Mouse (Mus musculus) stomach, postnatal 0 days (tissue): Measurements from ENCODE around the gene P3h3. TPM values are rescaled to one million over a fixed set of nuclear protein-coding genes. Genes with fewer than 3 reads are reported as not detected.

ENCODE experiments used
- ATAC-seq: fragments of 200-750 bp; cut with Nextera tagmentation; 2 replicates; pipeline ENCODE4 v1.8.0; 2017; ENCODE audit not compliant: low FRiP score, low TSS enrichment
- DNase-seq: peaks from one replicate; pipeline ENCODE4 v3.0.0-alpha.2; 2016; ENCODE audit warnings: low spot score
- H3K27ac ChIP-seq: fragments of 300-500 bp; sonication (generic); replicated peaks from 2 replicates; pipeline ENCODE4 v1.5.1; 2014; ENCODE audit warnings: mild to moderate bottlenecking, control low read depth
- H3K27me3 ChIP-seq: fragments of 300-500 bp; sonication (generic); 2 replicates; pipeline ENCODE4 v1.6.1; 2014; ENCODE audit warnings: low read length; ENCODE audit not compliant: control insufficient read depth, insufficient read depth
- H3K36me3 ChIP-seq: fragments of 300-500 bp; sonication (generic); 2 replicates; pipeline ENCODE4 v1.6.1; 2014; ENCODE audit warnings: low read length, mixed read lengths; ENCODE audit not compliant: control insufficient read depth, insufficient read depth
- H3K4me1 ChIP-seq: fragments of 300-500 bp; sonication (generic); replicated peaks from 2 replicates; pipeline ENCODE4 v1.6.1; 2014; ENCODE audit warnings: antibody characterized with exemption; ENCODE audit not compliant: control insufficient read depth, insufficient read depth
- H3K4me2 ChIP-seq: fragments of 300-500 bp; sonication (generic); replicated peaks from 2 replicates; pipeline ENCODE4 v1.6.1; 2014; ENCODE audit warnings: low read depth, mild to moderate bottlenecking, control low read depth, moderate library complexity
- H3K4me3 ChIP-seq: fragments of 300-500 bp; sonication (generic); 2 replicates; pipeline ENCODE4 v1.5.1; 2014; ENCODE audit warnings: low read depth, low read length, control low read depth
- H3K9ac ChIP-seq: fragments of 300-500 bp; sonication (generic); 2 replicates; pipeline ENCODE4 v1.6.1; 2014; ENCODE audit warnings: mild to moderate bottlenecking, low read length, control low read depth, mixed read lengths
- H3K9me3 ChIP-seq: fragments of 300-500 bp; sonication (generic); 2 replicates; pipeline ENCODE4 v1.6.1; 2016; ENCODE audit warnings: low read length; ENCODE audit not compliant: control insufficient read depth
- EP300 ChIP-seq: optimal IDR thresholded peaks from 2 replicates; pipeline ENCODE3; 2016; ENCODE audit warnings: antibody characterized with exemption
- WGBS: fragments of 180-500 bp; shearing (Covaris S2); extraction: QIAGEN DNeasy Blood & Tissue Kit; methylation state at CpG from one replicate; pipeline ENCODE4 v1.1.7; 2014; 5-methylcytosine and 5-hydroxymethylcytosine counted together
- polyA plus RNA-seq: library from polyadenylated mRNA; unstranded; fragments of >200 nt; fragmentation: Nextera tagmentation; extraction: Ambion mirVana; gene quantifications from 2 replicates; pipeline ENCODE4 v1.2.1, GENCODE M21; 2015

Gene P3h3
- polyA plus RNA-seq, 1 experiment from 2014 or later, result 9.7 TPM

DNA sequence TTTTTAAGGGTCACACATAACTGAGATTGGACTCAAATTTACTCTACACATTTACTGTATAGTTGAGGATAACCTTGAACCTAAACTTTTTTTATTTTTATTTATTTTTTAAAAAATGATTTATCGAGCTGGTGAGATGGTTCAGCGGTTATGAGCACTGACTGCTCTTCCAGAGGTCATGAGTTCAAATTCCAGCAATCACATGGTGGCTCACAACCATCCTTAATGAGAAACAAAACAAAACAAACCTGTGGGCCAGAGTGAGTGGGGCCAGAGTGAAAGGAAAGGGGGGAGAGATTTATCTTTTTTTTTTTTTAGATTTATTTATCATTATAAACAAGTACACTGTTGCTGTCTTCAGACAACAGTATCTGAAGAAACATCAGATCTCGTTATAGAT, 65.6 kb downstream of the P3h3 start:
- Histone ChIP-seq H3K9ac (no peak overlapping the region), H3K4me1 (no peaks in the 10 kb centered on the region), H3K4me2 (no peak overlapping the region), H3K4me3 (no peak overlapping the region), H3K36me3 (no peaks in the 10 kb centered on the region), H3K27ac (no peak overlapping the region), H3K9me3 (no peaks in the 10 kb centered on the region), H3K27me3 (no peaks in the 10 kb centered on the region)
- ATAC-seq, result no peak
- no peak for TF ChIP-seq EP300
- 83% methylated on average over 3 of the region's 3 CpGs for WGBS
- DNase-seq, result no peak

Other genes starting within 250 kb of the P3h3 start
- 0.05 TPM in 1 of 2 replicates, not detected in the other for gene C1s2, start 221.7 kb downstream of the P3h3 start, polyA plus RNA-seq
- gene Lpcat3, start 194.7 kb downstream of the P3h3 start, polyA plus RNA-seq, result 78.8 and 79.6 TPM in 2 replicates
- gene Emg1, start 145.6 kb downstream of the P3h3 start, polyA plus RNA-seq, result 93.9 and 94.8 TPM in 2 replicates
- 230 and 237 TPM in 2 replicates for gene Phb2, start 145.4 kb downstream of the P3h3 start, polyA plus RNA-seq
- gene Ptpn6, start 119.0 kb downstream of the P3h3 start, polyA plus RNA-seq, result 13.1 and 15.8 TPM in 2 replicates
- 292 and 310 TPM in 2 replicates for gene Grcc10, start 116.4 kb downstream of the P3h3 start, polyA plus RNA-seq
- not detected in 2 replicates for gene Gm45234, start 101.7 kb downstream of the P3h3 start, polyA plus RNA-seq
- 6.6 and 6.9 TPM in 2 replicates for gene Atn1, start 101.2 kb downstream of the P3h3 start, polyA plus RNA-seq
- 4.3 and 5.1 TPM in 2 replicates for gene Eno2, start 88.1 kb downstream of the P3h3 start, polyA plus RNA-seq
- 0.19 and 0.28 TPM in 2 replicates for gene Lrrc23, start 78.0 kb downstream of the P3h3 start, polyA plus RNA-seq
- gene Spsb2, start 49.1 kb downstream of the P3h3 start, polyA plus RNA-seq, result 18.8 and 18.9 TPM in 2 replicates
- 463 and 465 TPM in 2 replicates for gene Tpi1, start 43.5 kb downstream of the P3h3 start, polyA plus RNA-seq
- 60.3 and 61.8 TPM in 2 replicates for gene Usp5, start 28.3 kb downstream of the P3h3 start, polyA plus RNA-seq
- gene Cdca3, start 28.2 kb downstream of the P3h3 start, polyA plus RNA-seq, result 43.3 and 52.8 TPM in 2 replicates
- 0.53 and 0.98 TPM in 2 replicates for gene Gnb3, start 17.5 kb downstream of the P3h3 start, polyA plus RNA-seq
- 0.45 and 0.87 TPM in 2 replicates for gene Gpr162, start 6.2 kb upstream of the P3h3 start, polyA plus RNA-seq
- gene Cd4, start 30.5 kb upstream of the P3h3 start, polyA plus RNA-seq, result 0.45 and 0.65 TPM in 2 replicates
- 0.93 and 1.4 TPM in 2 replicates for gene Lag3, start 54.0 kb upstream of the P3h3 start, polyA plus RNA-seq
- 260 and 276 TPM in 2 replicates for gene Ptms, start 62.4 kb upstream of the P3h3 start, polyA plus RNA-seq
- 312 and 330 TPM in 2 replicates for gene Mlf2, start 73.6 kb upstream of the P3h3 start, polyA plus RNA-seq
- 114 and 121 TPM in 2 replicates for gene Cops7a, start 107.8 kb upstream of the P3h3 start, polyA plus RNA-seq
- gene Pianp, start 138.9 kb upstream of the P3h3 start, polyA plus RNA-seq, result 3.1 and 4.0 TPM in 2 replicates
- 7.0 and 7.2 TPM in 2 replicates for gene Zfp384, start 151.4 kb upstream of the P3h3 start, polyA plus RNA-seq
- gene Ing4, start 182.0 kb upstream of the P3h3 start, polyA plus RNA-seq, result 72.5 and 77.4 TPM in 2 replicates
- gene Acrbp, start 191.9 kb upstream of the P3h3 start, polyA plus RNA-seq, result 2.5 and 2.6 TPM in 2 replicates
- gene Lpar5, start 210.2 kb upstream of the P3h3 start, polyA plus RNA-seq, result 6.4 and 7.0 TPM in 2 replicates
- gene Chd4, start 238.2 kb upstream of the P3h3 start, polyA plus RNA-seq, result 28.1 and 36.6 TPM in 2 replicates